Mouse (Mus musculus) embryonic facial prominence, embryonic 10.5 days (tissue): ENCODE data around the gene Ankrd28. TPM values are rescaled to one million over a fixed set of nuclear protein-coding genes. Genes with fewer than 3 reads are reported as not detected.

Source experiments
- DNase-seq: peaks from one replicate; pipeline ENCODE4 v3.0.0-alpha.2; 2017; ENCODE audit warnings: low spot score
- H3K27ac ChIP-seq: fragments of 300-500 bp; sonication (generic); replicated peaks from 2 replicates; pipeline ENCODE4 v1.5.1; 2016; ENCODE audit warnings: mild to moderate bottlenecking
- H3K27me3 ChIP-seq: fragments of 300-500 bp; sonication (generic); replicated peaks from 2 replicates; pipeline ENCODE4 v1.6.1; 2016; ENCODE audit warnings: low read depth, mild to moderate bottlenecking; ENCODE audit not compliant: poor library complexity, severe bottlenecking
- H3K36me3 ChIP-seq: fragments of 300-500 bp; sonication (generic); replicated peaks from 2 replicates; pipeline ENCODE4 v1.6.1; 2016; ENCODE audit warnings: mild to moderate bottlenecking, moderate library complexity
- H3K4me1 ChIP-seq: fragments of 300-500 bp; sonication (generic); 2 replicates; pipeline ENCODE4 v1.6.1; 2016
- H3K4me3 ChIP-seq: fragments of 300-500 bp; sonication (generic); 2 replicates; pipeline ENCODE4 v1.5.1; 2016; ENCODE audit warnings: mild to moderate bottlenecking, moderate library complexity
- H3K9me3 ChIP-seq: fragments of 300-500 bp; sonication (generic); 2 replicates; pipeline ENCODE4 v1.6.1; 2016; ENCODE audit warnings: mild to moderate bottlenecking
- WGBS: fragments of 180-500 bp; shearing (Covaris S2); methylation state at CpG from one replicate; pipeline ENCODE4 v1.1.7; 2016; 5-methylcytosine and 5-hydroxymethylcytosine counted together
- polyA plus RNA-seq: library from polyadenylated mRNA; unstranded; fragments of >200 nt; fragmentation: Nextera tagmentation; extraction: Ambion mirVana; gene quantifications from 2 replicates; pipeline ENCODE4 v1.2.1, GENCODE M21; 2016

Ankrd28 gene
- polyA plus RNA-seq, 1 experiment from 2014 or later = 9.5 TPM

DNA sequence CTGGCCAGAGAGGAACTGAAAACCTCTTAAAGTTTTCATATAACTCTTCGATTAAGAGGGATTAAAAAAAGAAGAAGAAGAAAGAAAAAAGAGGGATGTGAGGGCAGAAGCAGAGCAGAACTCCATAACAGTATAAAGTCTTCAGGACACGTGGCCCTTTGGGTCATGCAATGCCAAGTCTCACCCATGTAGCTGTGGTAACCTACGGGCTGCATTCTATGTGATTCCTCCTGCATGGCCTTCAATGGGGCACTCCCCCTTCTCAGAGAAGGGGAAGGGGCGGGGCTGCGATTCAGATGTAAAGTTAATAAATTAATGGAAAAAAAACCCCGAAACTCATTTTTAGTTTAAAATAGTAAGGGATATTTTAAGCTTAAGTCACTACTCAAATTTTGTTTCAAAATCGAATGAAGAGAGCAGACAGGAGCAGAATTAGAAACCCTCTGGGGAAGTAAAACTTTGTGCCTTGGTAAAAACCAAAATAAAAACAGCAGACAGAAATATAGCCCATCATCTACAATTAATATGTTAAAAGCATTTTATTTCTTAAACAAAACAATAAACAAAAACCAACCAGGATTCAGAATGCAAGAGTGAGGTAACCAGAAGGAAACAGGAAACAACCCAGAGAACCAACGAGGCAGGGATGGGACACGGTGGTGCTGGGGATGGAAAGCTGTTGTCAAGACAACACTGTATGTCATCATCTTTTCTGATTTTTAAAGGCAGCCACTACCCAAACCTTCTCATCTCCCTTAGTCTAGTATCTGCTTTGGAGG is 134.1 kb downstream of the Ankrd28 start:
- 88% methylated on average over 9 of the region's 9 CpGs for WGBS

DNA sequence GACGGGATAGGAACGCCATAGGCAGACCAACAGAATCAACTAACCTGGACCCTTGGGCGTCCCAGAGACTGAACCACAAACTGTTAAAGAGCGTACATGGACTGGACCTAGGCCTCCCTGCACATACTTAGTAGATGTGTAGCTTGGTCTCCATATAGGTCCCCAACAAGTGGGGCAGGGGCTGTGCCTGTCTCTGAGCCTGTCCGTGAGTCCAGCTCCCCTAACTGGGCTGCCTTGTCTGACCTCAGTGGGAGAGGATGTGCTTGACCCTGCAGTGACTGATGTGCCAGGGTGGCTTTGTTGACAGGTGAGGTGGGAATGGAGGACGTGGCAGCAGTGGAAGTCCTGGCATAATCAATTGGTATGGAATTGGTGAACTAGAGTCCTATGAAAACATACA is 137.9 kb downstream of the Ankrd28 start:
- Histone ChIP-seq H3K27ac (no peak overlapping the region), H3K4me3 (no peak overlapping the region), H3K4me1 (no peaks in the 10 kb centered on the region), H3K27me3 (no peaks in the 10 kb centered on the region), H3K36me3 (peaks cover 8% of the 10 kb centered on the region), H3K9me3 (no peaks in the 10 kb centered on the region)
- no peak for DNase-seq
- WGBS = 86% methylated on average over 6 of the region's 6 CpGs

More for the DNA sequence above, 134.1 kb downstream of the Ankrd28 start:
- H3K27ac ChIP-seq = no peak overlapping the region
- DNase-seq = no peak
- no peaks in the 10 kb centered on the region for H3K9me3 ChIP-seq
- no peaks in the 10 kb centered on the region for H3K4me1 ChIP-seq
- no peak overlapping the region for H3K4me3 ChIP-seq
- no peaks in the 10 kb centered on the region for H3K27me3 ChIP-seq
- H3K36me3 ChIP-seq = peaks cover 38% of the 10 kb centered on the region

DNA sequence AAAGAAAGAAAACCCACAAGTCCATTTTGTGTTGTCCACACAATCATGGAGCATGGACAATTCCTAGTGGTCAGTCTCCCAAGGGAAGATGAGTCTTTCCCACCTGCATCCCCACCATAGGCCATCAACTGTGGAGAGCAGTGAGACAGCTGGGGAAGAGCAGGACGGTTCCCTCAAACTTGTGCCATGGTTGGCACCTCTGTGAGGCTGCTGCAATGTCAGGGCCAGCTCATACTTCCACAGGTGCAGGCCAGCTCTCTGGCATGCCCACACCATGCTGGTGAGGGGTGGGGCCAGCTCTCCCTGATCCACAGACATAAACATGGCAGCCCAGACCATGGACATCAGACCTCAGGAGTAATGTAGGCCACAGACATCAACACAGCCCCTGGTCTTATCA is 144.2 kb downstream of the Ankrd28 start:
- 91% methylated on average over 1 of the region's 1 CpGs for WGBS
- no peak for DNase-seq
- H3K4me1 ChIP-seq = peaks cover 13% of the 10 kb centered on the region; the same call in 1 of the 2 replicates
- H3K9me3 ChIP-seq = no peaks in the 10 kb centered on the region
- no peaks in the 10 kb centered on the region for H3K27me3 ChIP-seq
- no peak overlapping the region for H3K27ac ChIP-seq
- H3K36me3 ChIP-seq = no peaks in the 10 kb centered on the region
- H3K4me3 ChIP-seq = no peak overlapping the region

DNA sequence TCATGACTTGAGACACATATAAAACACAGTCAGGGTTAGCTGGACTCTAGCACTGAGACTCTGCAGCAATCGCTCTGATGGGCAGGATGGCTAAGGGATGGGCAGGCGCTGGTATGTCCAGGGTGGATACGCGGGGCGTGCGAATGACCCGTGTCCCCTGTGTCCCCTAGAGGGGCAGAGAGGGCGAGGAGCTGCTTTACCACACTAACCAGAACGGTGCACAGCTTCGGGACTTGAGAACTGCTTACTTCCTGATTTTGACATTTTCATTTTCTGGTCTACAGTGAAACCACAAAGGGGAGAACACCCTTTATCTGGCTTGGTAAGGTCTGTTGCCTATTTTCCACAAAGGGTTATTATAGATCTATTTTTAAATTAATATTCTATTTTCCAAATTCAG is 144.8 kb downstream of the Ankrd28 start:
- H3K4me3 ChIP-seq = no peak overlapping the region
- no peaks in the 10 kb centered on the region for H3K9me3 ChIP-seq
- no peak overlapping the region; the same call in 1 of the 2 replicates for H3K27ac ChIP-seq
- DNase-seq = no peak
- H3K4me1 ChIP-seq = peaks cover 13% of the 10 kb centered on the region; the same call in 1 of the 2 replicates
- H3K36me3 ChIP-seq = no peaks in the 10 kb centered on the region
- no peaks in the 10 kb centered on the region for H3K27me3 ChIP-seq
- 90% methylated on average over 10 of the region's 10 CpGs for WGBS

DNA sequence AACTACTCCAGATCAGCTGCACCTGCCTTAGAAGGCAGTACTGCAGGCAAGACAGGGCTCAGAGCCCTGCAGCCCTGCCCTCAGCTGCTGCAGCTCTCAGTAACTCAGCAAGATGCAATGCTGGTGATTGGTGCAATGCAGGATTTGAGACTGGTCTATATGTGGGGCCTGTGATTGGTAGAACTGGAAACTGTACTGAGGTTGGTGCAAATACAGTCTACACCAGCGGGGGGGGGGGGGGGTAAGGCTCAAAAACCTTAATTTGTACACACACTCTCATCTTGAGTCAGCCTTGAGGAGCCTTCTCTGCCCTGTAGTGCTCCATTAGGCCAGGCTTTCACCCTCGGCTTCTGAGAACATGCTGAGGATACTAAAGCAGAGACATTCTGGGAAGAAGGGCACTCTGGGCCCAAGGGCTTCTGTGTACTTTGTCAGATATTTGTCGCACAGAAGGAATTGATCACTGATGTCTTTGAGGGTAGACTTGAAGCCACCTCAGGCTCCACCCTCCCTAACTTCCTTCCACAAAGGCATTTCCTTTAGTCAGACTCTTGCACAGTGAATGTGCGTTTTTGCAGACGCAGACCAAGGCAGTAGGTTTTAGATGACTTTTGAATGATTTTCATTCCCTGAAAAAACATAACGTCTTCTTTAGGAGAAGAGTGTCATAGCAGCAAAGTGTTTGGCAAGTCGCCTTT is 146.0 kb downstream of the Ankrd28 start:
- H3K9me3 ChIP-seq = no peaks in the 10 kb centered on the region
- H3K36me3 ChIP-seq = no peaks in the 10 kb centered on the region
- H3K4me3 ChIP-seq = no peak overlapping the region
- peaks cover 13% of the 10 kb centered on the region; the same call in 1 of the 2 replicates for H3K4me1 ChIP-seq
- 69% methylated on average over 7 of the region's 7 CpGs for WGBS
- no peaks in the 10 kb centered on the region for H3K27me3 ChIP-seq
- DNase-seq = no peak
- H3K27ac ChIP-seq = 0 out of 2 replicates have a peak overlapping the region, but pooled peaks have one; percentile 1

DNA sequence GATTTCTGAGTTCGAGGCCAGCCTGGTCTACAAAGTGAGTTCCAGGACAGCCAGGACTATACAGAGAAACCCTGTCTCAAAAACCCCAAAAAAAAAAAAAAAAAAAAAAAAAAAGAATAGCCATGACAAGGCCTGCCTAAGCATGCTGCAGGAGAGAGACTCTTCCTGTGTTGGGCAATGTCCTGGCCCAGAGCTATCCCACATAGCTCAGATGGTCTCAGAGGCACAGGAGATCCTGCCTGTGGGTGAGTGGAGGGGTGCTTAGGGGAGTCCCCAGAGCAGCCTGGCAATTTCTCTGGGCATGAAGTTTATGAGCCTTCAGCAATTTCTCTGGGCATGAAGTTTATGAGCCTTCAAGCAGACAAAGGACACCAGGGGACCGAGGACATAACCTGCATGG is 146.8 kb downstream of the Ankrd28 start:
- Histone ChIP-seq H3K9me3 (no peaks in the 10 kb centered on the region), H3K27ac (no peak overlapping the region), H3K36me3 (no peaks in the 10 kb centered on the region), H3K27me3 (no peaks in the 10 kb centered on the region), H3K4me1 (peaks cover 13% of the 10 kb centered on the region; the same call in 1 of the 2 replicates), H3K4me3 (no peak overlapping the region)
- 89% methylated on average over 2 of the region's 2 CpGs for WGBS
- DNase-seq = no peak

DNA sequence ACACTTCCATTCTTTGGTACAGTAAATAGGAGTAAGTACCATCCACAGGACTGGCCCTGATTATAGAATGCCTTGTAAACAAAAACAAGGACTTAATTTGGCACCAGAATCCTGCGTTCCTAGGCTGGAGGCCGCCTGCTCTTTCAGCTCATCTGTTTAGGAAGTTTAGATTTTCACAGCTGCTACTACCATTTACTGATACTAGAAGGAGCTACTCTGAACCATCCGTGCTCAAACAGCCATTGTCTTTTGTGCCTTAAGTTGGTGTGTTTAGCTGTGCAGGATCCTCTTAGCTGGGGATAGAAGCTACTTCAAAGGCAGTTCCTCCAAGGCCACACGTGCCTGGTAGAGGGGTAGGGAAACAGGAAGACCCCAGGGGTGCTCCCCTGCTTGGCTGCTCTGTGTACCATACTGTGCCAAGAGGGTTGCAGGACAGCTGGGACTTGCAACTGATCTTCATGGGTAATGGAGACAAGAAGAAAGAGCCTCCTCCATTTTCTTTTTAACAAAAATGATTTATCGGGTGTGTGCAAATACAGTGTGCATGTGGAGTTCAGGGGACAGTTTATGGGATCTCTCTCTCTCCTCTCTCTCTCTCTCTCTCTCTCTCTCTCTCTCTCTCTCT is 148.4 kb downstream of the Ankrd28 start:
- Histone ChIP-seq H3K27ac (no peak overlapping the region), H3K27me3 (no peaks in the 10 kb centered on the region), H3K4me1 (peaks cover 13% of the 10 kb centered on the region; the same call in 1 of the 2 replicates), H3K4me3 (no peak overlapping the region), H3K36me3 (no peaks in the 10 kb centered on the region), H3K9me3 (no peaks in the 10 kb centered on the region)
- no peak for DNase-seq
- WGBS = 48% methylated on average over 5 of the region's 5 CpGs

DNA sequence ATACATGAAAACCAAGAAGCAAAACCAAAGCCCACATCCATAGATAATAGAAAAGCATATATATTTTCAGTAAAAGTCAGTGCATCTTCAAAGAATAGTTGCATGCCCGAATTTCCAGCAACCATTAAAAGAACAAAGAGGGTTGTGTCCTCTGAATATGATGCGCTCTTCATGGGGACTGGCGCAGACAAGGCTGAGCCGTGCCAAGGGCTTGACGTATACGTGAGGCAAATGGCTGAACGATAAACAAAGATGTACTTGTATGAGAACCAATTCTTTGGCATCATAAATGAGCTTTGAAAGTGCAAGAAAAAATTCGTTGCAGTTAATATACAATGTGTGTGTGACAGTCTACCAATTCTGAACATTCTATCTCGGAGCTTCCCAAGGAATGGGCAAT is 149.2 kb downstream of the Ankrd28 start:
- H3K4me1 ChIP-seq = peaks cover 13% of the 10 kb centered on the region; the same call in 1 of the 2 replicates
- 84% methylated on average over 9 of the region's 9 CpGs for WGBS
- no peaks in the 10 kb centered on the region for H3K9me3 ChIP-seq
- no peaks in the 10 kb centered on the region for H3K36me3 ChIP-seq
- no peak overlapping the region for H3K27ac ChIP-seq
- H3K4me3 ChIP-seq = no peak overlapping the region
- no peak for DNase-seq
- H3K27me3 ChIP-seq = no peaks in the 10 kb centered on the region

DNA sequence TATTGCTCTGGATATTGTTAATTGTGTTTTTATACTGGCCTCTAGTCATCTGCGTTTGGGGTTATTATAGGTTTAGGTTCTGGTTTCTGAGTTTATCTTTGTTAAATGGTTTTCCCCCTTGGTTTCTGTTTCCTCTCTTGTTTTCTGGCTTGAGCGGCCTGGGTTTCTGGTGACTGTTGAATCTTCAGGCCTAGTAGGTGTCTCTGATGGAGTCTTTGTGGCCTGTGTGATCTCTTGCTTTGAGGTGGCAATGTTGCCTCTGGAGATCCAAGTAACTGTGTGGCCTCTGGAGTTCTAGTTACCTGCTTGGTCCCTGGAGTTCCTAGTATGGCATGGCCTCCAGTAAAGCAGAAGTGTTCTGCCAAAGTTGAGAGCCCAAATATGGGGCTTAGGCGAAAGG is 149.8 kb downstream of the Ankrd28 start:
- Histone ChIP-seq H3K27me3 (no peaks in the 10 kb centered on the region), H3K4me1 (peaks cover 12% of the 10 kb centered on the region; the same call in 1 of the 2 replicates), H3K36me3 (no peaks in the 10 kb centered on the region), H3K27ac (no peak overlapping the region), H3K4me3 (no peak overlapping the region), H3K9me3 (no peaks in the 10 kb centered on the region)
- WGBS = 89% methylated on average over 3 of the region's 3 CpGs
- no peak for DNase-seq

DNA sequence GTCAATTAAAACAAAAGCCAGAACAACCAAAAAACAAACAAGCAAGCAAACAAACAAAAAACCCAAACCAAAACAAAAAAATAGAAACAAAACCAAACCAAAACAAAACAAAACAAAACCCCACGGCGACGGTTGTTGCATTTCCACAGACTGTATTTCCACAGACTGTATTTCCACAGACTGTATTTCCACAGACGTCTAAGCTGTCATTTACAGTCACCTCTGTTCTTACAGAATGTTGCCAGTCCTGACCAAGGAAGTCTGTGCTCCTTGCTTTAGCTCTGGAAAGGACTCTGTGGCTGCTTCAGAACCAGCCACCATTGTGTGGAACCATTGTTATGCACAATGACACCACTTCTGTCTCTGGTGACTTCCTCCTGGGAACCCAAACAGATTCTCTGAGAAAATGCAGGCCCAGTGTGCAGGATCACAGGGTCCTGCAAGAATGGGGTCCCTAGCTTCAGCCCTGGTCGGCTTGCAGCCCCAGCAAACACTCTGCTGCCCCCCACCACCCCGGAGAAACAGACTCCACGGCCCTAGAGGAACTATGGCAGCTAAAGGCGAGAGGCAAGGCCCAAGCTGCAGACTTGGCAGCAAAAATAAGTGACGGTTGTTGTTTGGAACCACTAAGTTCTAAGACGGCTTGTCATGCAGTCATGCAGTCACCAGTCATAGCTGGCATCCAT is 158.7 kb downstream of the Ankrd28 start:
- Histone ChIP-seq H3K9me3 (no peaks in the 10 kb centered on the region), H3K4me1 (peaks cover 22% of the 10 kb centered on the region), H3K36me3 (peaks cover 11% of the 10 kb centered on the region), H3K27ac (peak overlapping the region; percentile 65), H3K4me3 (no peak overlapping the region), H3K27me3 (no peaks in the 10 kb centered on the region)
- peak; percentile 7 for DNase-seq
- WGBS = 57% methylated on average over 10 of the region's 10 CpGs

DNA sequence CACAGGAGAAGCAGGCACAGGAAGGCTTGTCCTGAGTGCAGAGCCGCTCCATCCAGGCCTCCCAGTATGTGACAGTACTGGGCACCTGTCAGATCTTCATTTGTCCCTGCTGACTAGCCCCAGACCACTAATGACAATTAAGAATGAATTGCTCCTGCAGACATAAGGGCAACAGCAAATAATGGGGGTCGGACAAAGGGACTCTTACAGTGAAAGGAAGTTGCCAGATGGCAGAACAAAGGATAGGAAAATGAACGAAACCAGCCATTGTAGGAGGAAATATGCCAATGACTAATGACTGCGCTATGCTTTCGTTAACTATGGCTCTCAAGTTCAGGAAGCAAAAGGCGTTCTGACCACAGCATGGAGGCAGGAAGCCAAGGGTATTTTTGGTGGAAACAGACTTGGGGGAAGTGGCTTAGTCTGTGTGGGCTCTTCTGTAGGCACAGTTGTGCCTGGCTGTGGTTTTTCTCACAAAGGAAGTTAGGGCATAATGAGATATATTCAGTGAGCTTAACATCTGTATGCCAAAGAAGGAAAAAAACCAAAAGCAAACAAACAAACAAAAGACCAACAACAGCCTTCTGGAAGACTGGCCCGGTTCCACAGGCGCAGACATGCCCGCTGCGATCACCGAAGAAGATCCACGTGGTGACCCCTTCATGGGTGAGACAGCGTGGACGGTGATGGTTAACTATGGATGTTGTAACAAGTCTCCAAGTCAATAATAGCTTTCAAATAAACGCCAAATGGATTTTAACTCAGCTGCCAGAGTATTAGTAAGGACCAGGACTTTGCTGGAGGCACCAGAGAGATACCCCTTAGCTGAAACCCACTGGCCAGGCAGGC is 160.6 kb downstream of the Ankrd28 start:
- H3K36me3 ChIP-seq = peaks cover 14% of the 10 kb centered on the region
- 82% methylated on average over 15 of the region's 15 CpGs for WGBS
- no peaks in the 10 kb centered on the region for H3K9me3 ChIP-seq
- peak; percentile 10 for DNase-seq
- H3K4me3 ChIP-seq = no peak overlapping the region
- H3K4me1 ChIP-seq = peaks cover 26% of the 10 kb centered on the region
- H3K27me3 ChIP-seq = no peaks in the 10 kb centered on the region
- H3K27ac ChIP-seq = peak overlapping the region; percentile 69
